Mouse (Mus musculus): ENCODE data around the gene Tmem51. TPM values are rescaled to one million over a fixed set of nuclear protein-coding genes. Genes with fewer than 3 reads are reported as not detected.
"Not testable (repeated sequence)": the region's sequence is repeated elsewhere in the genome, so short reads cannot be mapped to it uniquely, and the experiment has no call there.

Gene Tmem51
- polyA plus RNA-seq, 1 experiment from 2014 or later: 18.6 TPM

- H3K36me3 ChIP-seq (ENCODE audit: control insufficient read depth, insufficient read depth): no peaks in the 10 kb centered on the region
- H3K4me1 ChIP-seq (ENCODE audit: control insufficient read depth, low read depth, low read length): peaks cover 4% of the 10 kb centered on the region
- 26% methylated on average over 7 of the region's 7 CpGs for WGBS (ENCODE audit: insufficient replicate concordance)
- H3K27me3 ChIP-seq (ENCODE audit: control insufficient read depth, insufficient read depth, low read depth, low read length): no peaks in the 10 kb centered on the region
- ATAC-seq (ENCODE audit: low read depth): peak; percentile 80
- H3K9me3 ChIP-seq (replicated peaks; ENCODE audit: control insufficient read depth, low read length): no peaks in the 10 kb centered on the region
- peak overlapping the region; percentile 2; the same call in 1 of the 2 replicates for H3K4me3 ChIP-seq (ENCODE audit: low read depth, low read length)
- peak overlapping the region; percentile 20; the same call in 1 of the 2 replicates for H3K4me2 ChIP-seq (ENCODE audit: low read depth, low read length)
- H3K27ac ChIP-seq (ENCODE audit: low read length): peak overlapping the region; percentile 88
- H3K9ac ChIP-seq (ENCODE audit: low read depth, low read length): no peak overlapping the region
These were observed 84.5 kb downstream of the Tmem51 start for GRCm38 (mm10) chr4:141999494-142000074.

DNA sequence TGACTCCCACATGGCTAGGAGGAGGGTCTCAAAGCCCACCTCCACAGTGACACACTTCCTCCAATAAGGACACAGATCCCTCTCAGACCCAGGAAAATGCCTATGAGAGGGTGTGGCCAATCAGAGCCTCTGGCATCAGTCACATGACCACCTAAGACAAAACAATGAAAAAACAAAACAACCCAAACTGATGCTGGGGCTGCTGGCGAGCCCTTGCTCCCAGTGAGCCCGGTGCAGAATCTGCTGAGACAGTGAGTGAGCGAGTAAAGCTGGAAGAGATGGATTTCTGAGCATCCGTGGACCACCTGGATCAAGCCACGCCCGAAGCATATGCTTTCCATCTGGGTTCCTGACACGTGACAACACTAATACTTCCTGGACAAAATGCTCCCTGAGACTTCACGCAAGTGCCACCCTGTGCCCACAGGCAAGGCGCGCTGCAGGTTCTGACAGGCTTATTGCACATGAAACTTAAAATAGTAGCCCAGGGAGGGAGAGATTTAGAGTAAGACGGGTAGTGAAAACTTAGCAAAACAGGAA, 85.8 kb downstream of the Tmem51 start:
- H3K9me3 ChIP-seq (replicated peaks; ENCODE audit: control insufficient read depth, low read length): no peaks in the 10 kb centered on the region
- no peak overlapping the region for H3K9ac ChIP-seq (ENCODE audit: low read depth, low read length)
- peaks cover 4% of the 10 kb centered on the region for H3K4me1 ChIP-seq (ENCODE audit: control insufficient read depth, low read depth, low read length)
- H3K27me3 ChIP-seq (ENCODE audit: control insufficient read depth, insufficient read depth, low read depth, low read length): no peaks in the 10 kb centered on the region
- ATAC-seq (ENCODE audit: low read depth): no peak
- H3K4me2 ChIP-seq (ENCODE audit: low read depth, low read length): peak overlapping the region; percentile 49
- H3K36me3 ChIP-seq (ENCODE audit: control insufficient read depth, insufficient read depth): no peaks in the 10 kb centered on the region
- no peak overlapping the region; the same call in 1 of the 2 replicates for H3K27ac ChIP-seq (ENCODE audit: low read length)
- peak overlapping the region; percentile 28 for H3K4me3 ChIP-seq (ENCODE audit: low read depth, low read length)
- 17% methylated on average over 11 of the region's 11 CpGs for WGBS (ENCODE audit: insufficient replicate concordance)

GRCm38 (mm10) chr4:141996880-141997279, 87.2 kb downstream of the Tmem51 start:
- Histone ChIP-seq H3K36me3 (ENCODE audit: control insufficient read depth, insufficient read depth) (no peaks in the 10 kb centered on the region), H3K4me2 (ENCODE audit: low read depth, low read length) (no peak overlapping the region), H3K4me1 (ENCODE audit: control insufficient read depth, low read depth, low read length) (peaks cover 4% of the 10 kb centered on the region), H3K27ac (ENCODE audit: low read length) (no peak overlapping the region), H3K9ac (ENCODE audit: low read depth, low read length) (no peak overlapping the region), H3K9me3 (replicated peaks; ENCODE audit: control insufficient read depth, low read length) (no peaks in the 10 kb centered on the region), H3K4me3 (ENCODE audit: low read depth, low read length) (no peak overlapping the region), H3K27me3 (ENCODE audit: control insufficient read depth, insufficient read depth, low read depth, low read length) (no peaks in the 10 kb centered on the region)
- 60% methylated on average over 3 of the region's 3 CpGs for WGBS (ENCODE audit: insufficient replicate concordance)
- ATAC-seq (ENCODE audit: low read depth): no peak

DNA sequence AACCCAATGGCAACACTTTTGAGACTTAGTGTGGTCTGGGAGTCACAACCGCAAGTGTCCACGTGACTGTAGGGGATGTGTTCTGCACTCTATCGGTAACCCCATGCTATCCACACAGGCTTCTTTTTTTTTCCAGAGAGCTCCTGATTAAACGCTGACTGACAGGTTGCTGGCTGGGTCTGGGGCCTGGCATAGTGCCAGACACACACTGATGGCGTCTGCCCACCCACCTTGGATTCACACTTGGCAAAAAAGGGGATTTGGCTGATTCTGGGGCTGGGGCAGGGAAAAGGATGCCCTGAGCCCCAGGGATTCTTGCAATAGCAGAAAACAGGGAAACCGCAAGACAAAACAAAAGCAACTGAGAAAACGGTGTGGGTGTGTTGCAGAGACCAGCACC, 88.0 kb downstream of the Tmem51 start:
- no peak overlapping the region for H3K4me2 ChIP-seq (ENCODE audit: low read depth, low read length)
- no peaks in the 10 kb centered on the region for H3K36me3 ChIP-seq (ENCODE audit: control insufficient read depth, insufficient read depth)
- H3K4me1 ChIP-seq (ENCODE audit: control insufficient read depth, low read depth, low read length): peaks cover 4% of the 10 kb centered on the region
- 73% methylated on average over 7 of the region's 7 CpGs for WGBS (ENCODE audit: insufficient replicate concordance)
- H3K4me3 ChIP-seq (ENCODE audit: low read depth, low read length): no peak overlapping the region
- no peaks in the 10 kb centered on the region for H3K9me3 ChIP-seq (replicated peaks; ENCODE audit: control insufficient read depth, low read length)
- H3K9ac ChIP-seq (ENCODE audit: low read depth, low read length): no peak overlapping the region
- ATAC-seq (ENCODE audit: low read depth): no peak
- no peak overlapping the region for H3K27ac ChIP-seq (ENCODE audit: low read length)
- H3K27me3 ChIP-seq (ENCODE audit: control insufficient read depth, insufficient read depth, low read depth, low read length): no peaks in the 10 kb centered on the region

DNA sequence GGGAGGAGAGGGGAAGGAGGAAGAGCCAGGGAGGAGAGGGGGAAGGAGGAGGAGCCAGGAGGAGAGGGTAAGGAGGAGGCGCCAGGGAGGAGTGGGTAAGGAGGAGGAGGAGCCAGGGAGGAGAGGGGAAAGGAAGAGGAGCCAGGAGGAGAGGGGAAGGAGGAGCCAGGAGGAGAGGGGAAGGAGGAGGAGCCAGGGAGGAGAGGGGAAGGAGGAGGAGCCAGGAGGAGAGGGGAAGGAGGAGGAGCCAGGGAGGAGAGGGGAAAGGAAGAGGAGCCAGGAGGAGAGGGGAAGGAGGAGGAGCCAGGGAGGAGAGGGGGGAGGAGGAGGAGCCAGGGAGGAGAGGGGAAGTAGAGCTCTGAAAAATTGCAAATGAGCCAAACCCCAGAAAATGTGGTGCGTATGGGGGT, 90.0 kb downstream of the Tmem51 start:
- H3K9me3 ChIP-seq (replicated peaks; ENCODE audit: control insufficient read depth, low read length); ATAC-seq (ENCODE audit: low read depth); H3K27ac ChIP-seq (ENCODE audit: low read length); H3K4me3 ChIP-seq (ENCODE audit: low read depth, low read length); H3K36me3 ChIP-seq (ENCODE audit: control insufficient read depth, insufficient read depth); H3K27me3 ChIP-seq (ENCODE audit: control insufficient read depth, insufficient read depth, low read depth, low read length); H3K4me1 ChIP-seq (ENCODE audit: control insufficient read depth, low read depth, low read length); H3K9ac ChIP-seq (ENCODE audit: low read depth, low read length); H3K4me2 ChIP-seq (ENCODE audit: low read depth, low read length): not testable (repeated sequence)
- 10% methylated on average over 2 of the region's 2 CpGs for WGBS (ENCODE audit: insufficient replicate concordance)

DNA sequence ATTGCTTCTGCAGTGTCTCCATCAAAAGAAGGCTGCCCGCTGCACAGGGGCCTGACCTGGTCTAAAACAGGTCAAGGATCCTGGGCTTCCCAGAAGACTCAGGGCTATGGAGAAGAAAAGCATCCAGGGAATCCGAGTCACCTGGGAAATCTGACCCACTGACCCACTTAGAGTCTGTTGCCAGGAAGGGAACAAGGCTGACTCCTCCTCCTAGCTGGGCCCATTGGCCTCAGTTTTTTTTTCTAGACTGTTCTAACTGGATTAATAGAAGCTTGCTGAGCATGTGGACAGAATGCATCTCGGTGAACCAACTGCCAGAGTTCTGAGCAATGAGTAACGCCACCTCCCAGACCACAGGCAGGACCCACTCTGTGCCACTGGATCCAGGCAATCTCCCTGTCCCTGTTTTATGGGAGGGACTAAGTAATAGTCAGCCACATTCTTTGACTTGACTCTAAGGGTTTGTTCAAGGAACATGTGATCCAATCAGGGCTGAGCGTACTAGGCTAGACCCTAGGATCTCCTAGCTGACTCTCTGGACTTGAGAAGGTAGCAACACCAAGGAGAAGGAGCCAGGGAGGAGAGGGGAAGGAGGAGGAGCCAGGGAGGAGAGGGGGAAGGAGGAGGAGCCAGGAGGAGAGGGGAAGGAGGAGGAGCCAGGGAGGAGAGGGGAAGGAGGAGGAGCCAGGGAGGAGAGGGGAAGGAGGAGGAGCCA, 90.6 kb downstream of the Tmem51 start:
- Histone ChIP-seq H3K4me3 (ENCODE audit: low read depth, low read length) (no peak overlapping the region), H3K36me3 (ENCODE audit: control insufficient read depth, insufficient read depth) (no peaks in the 10 kb centered on the region), H3K9ac (ENCODE audit: low read depth, low read length) (no peak overlapping the region), H3K9me3 (replicated peaks; ENCODE audit: control insufficient read depth, low read length) (no peaks in the 10 kb centered on the region), H3K27me3 (ENCODE audit: control insufficient read depth, insufficient read depth, low read depth, low read length) (no peaks in the 10 kb centered on the region), H3K27ac (ENCODE audit: low read length) (no peak overlapping the region), H3K4me2 (ENCODE audit: low read depth, low read length) (no peak overlapping the region), H3K4me1 (ENCODE audit: control insufficient read depth, low read depth, low read length) (peaks cover 3% of the 10 kb centered on the region)
- 54% methylated on average over 5 of the region's 5 CpGs for WGBS (ENCODE audit: insufficient replicate concordance)
- no peak; the same call in 1 of the 2 replicates for ATAC-seq (ENCODE audit: low read depth)

DNA sequence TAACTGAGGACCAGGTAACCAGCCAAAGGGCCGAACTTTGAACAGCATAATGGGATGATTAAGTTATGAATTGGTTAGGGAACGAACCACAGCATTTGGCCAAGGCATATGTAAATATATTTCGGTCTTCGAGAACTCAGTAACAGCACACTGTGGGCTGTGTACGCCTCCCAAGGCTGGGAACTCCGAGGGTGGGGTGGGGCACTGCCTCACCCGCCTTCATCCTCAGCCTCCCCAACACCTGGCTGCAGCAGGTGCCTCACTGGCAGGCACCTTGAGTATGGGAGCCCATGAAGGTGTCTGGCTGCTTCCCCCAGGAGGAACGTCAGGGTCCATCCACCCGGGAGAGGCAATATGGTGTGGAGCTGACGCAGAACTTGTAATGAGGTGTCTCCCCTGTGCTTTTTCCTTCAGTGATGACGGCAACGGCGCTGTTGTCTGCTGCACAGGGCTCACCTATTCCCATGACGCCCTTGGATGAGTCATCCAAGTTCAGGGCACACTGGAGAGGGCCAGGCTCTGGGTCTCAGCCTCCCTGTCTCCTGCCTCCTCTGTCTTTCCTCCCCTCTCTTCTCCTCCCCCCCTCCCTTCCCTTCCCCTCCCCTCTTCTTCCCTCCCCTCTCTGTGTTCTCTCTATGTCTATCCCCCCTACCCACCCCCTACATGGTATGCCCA, 91.4 kb downstream of the Tmem51 start:
- no peaks in the 10 kb centered on the region for H3K4me1 ChIP-seq (ENCODE audit: control insufficient read depth, low read depth, low read length)
- H3K4me2 ChIP-seq (ENCODE audit: low read depth, low read length): no peak overlapping the region
- H3K4me3 ChIP-seq (ENCODE audit: low read depth, low read length): no peak overlapping the region
- H3K9ac ChIP-seq (ENCODE audit: low read depth, low read length): no peak overlapping the region
- no peaks in the 10 kb centered on the region for H3K36me3 ChIP-seq (ENCODE audit: control insufficient read depth, insufficient read depth)
- 68% methylated on average over 14 of the region's 14 CpGs for WGBS (ENCODE audit: insufficient replicate concordance)
- no peaks in the 10 kb centered on the region for H3K9me3 ChIP-seq (replicated peaks; ENCODE audit: control insufficient read depth, low read length)
- no peaks in the 10 kb centered on the region for H3K27me3 ChIP-seq (ENCODE audit: control insufficient read depth, insufficient read depth, low read depth, low read length)
- ATAC-seq (ENCODE audit: low read depth): no peak
- H3K27ac ChIP-seq (ENCODE audit: low read length): no peak overlapping the region

GRCm38 (mm10) chr4:141988178-141988577, 95.9 kb downstream of the Tmem51 start:
- Histone ChIP-seq H3K4me2 (ENCODE audit: low read depth, low read length) (no peak overlapping the region), H3K27me3 (ENCODE audit: control insufficient read depth, insufficient read depth, low read depth, low read length) (no peaks in the 10 kb centered on the region), H3K36me3 (ENCODE audit: control insufficient read depth, insufficient read depth) (no peaks in the 10 kb centered on the region), H3K9me3 (replicated peaks; ENCODE audit: control insufficient read depth, low read length) (no peaks in the 10 kb centered on the region), H3K9ac (ENCODE audit: low read depth, low read length) (no peak overlapping the region), H3K4me3 (ENCODE audit: low read depth, low read length) (no peak overlapping the region), H3K27ac (ENCODE audit: low read length) (no peak overlapping the region), H3K4me1 (ENCODE audit: control insufficient read depth, low read depth, low read length) (no peaks in the 10 kb centered on the region)
- 44% methylated on average over 1 of the region's 1 CpGs for WGBS (ENCODE audit: insufficient replicate concordance)
- ATAC-seq (ENCODE audit: low read depth): no peak

GRCm38 (mm10) chr4:141983689-141984088, 100.4 kb downstream of the Tmem51 start:
- WGBS (ENCODE audit: insufficient replicate concordance): 46% methylated on average over 3 of the region's 3 CpGs
- H3K27ac ChIP-seq (ENCODE audit: low read length): no peak overlapping the region
- H3K4me1 ChIP-seq (ENCODE audit: control insufficient read depth, low read depth, low read length): no peaks in the 10 kb centered on the region
- H3K9ac ChIP-seq (ENCODE audit: low read depth, low read length): no peak overlapping the region
- ATAC-seq (ENCODE audit: low read depth): no peak
- H3K4me3 ChIP-seq (ENCODE audit: low read depth, low read length): no peak overlapping the region
- no peaks in the 10 kb centered on the region for H3K9me3 ChIP-seq (replicated peaks; ENCODE audit: control insufficient read depth, low read length)
- no peak overlapping the region for H3K4me2 ChIP-seq (ENCODE audit: low read depth, low read length)
- no peaks in the 10 kb centered on the region for H3K36me3 ChIP-seq (ENCODE audit: control insufficient read depth, insufficient read depth)
- no peaks in the 10 kb centered on the region for H3K27me3 ChIP-seq (ENCODE audit: control insufficient read depth, insufficient read depth, low read depth, low read length)
